Mouse (Mus musculus): ENCODE results near the gene Thrsp. TPM values are rescaled to one million over a fixed set of nuclear protein-coding genes. Genes with fewer than 3 reads are reported as not detected.

Gene Thrsp
- polyA plus RNA-seq (2012; fragmentation: generic; extraction: Trizol) = under 1 TPM in 1 of 2 experiments, not detected in 1; 0.04 TPM

DNA sequence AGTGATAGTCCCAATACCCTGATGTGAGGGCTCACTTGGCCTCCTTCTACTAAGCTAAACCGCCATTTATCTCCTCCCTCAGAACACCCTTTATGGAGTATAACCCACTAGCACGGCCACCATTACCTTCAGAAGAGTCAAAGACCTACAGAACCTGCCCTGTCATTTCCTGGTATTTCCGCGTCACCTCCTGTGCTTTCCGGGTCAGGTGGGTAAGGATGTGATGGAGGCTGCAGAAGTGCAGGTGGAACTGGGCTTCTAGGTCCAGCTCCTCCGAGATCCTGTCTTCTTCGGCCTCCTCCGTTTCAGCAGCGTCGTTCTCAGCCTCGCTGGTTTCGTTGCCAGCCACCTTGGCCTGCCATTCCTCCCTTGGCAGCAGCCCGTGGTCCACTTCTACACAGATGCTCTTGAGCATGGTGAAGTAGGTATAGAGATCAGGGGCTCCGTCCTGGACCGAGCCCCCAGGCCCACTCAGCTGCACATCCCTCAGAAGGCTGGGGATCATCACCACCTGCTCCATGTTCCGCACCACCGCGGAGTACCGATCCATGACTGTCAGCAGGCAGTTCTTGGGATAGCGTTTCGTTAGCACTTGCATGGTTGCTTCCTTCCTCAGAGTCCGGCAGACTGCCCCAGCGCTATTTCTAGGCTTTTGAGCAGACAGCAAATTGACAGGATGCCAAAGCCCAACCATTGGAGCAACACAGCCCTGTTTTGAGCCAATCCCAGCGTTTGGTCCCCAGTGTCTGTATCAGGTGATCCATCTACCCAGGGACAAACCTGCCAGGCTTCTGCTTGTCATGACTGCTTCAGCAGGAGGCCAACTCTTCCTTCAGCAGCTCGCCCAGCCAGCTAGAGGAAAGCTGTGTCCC lies at the start of gene Thrsp:
Gene Thrsp, minus strand, starts transcription at position 825 of the 872 bp plus-strand sequence.

GRCm38 (mm10) chr7:97451023-97451422 lies 33.5 kb upstream of the Thrsp start, which contains the start of gene Kctd14:
Gene Kctd14, plus strand, starts transcription at chr7:97451323.

DNA sequence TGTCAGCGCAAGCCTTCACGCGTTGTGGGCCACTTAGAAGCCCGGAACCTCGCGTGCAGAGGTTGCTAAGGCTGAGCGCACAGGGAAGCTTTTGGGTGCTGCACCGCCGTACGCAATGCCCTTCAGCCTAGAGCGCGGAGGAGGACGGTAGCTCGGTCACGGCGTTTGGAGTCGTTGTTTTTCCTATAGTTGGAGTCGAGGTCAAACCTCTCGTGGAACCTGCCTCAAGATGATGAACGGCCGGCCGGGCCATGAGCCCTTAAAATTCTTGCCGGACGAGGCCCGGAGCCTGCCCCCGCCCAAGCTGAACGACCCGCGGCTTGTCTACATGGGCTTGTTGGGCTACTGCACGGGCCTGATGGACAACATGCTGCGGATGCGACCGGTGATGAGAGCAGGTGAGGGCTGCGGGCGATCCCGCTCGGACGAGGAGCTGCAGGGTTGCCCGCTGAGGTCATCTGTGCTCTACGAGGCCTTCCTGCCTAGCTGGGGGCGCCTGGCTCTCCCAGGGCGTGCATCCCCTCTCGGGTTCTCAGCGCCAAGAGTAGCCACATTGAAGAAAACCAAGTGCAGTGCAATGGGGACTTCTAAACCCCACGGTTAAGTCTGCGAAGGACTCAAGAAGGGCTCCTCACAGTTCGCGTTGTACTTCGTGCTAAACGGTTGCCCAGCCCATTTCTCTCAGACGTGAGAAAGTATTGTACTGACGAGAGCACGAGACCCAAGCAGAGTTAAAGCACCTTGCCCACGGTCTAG lies 17.4 kb downstream of the Thrsp start, which contains the start of gene Ndufc2:
Gene Ndufc2, plus strand, starts transcription at position 44 of the 756 bp plus-strand sequence.

Other genes starting within 250 kb of the Thrsp start
- gene Usp35, start 85.7 kb downstream of the Thrsp start, polyA plus RNA-seq (2012; fragmentation: generic; extraction: Trizol) = 1 to 10 TPM in 1 of 2 experiments, under 1 TPM in 1; 0.53 to 3.9 TPM
- 1 to 10 TPM in 1 of 2 experiments, under 1 TPM in 1; 0.69 to 3.2 TPM for gene Kctd21, start 85.4 kb downstream of the Thrsp start, polyA plus RNA-seq (2012; fragmentation: generic; extraction: Trizol)
- 10 to 100 TPM in 1 of 2 experiments, 1 to 10 TPM in 1; 6.0 to 10.5 TPM for gene Alg8, start 46.1 kb downstream of the Thrsp start, polyA plus RNA-seq (2012; fragmentation: generic; extraction: Trizol)
- 100 to 1,000 TPM in 1 of 2 experiments, 10 to 100 TPM in 1; 85.0 to 139 TPM for gene Ndufc2, start 17.7 kb downstream of the Thrsp start, polyA plus RNA-seq (2012; fragmentation: generic; extraction: Trizol)
- gene Kctd14, start 33.6 kb upstream of the Thrsp start, polyA plus RNA-seq (2012; fragmentation: generic; extraction: Trizol) = not detected
- 10 to 100 TPM; 10.1 to 31.8 TPM for gene Ints4, start 63.2 kb upstream of the Thrsp start, polyA plus RNA-seq (2012; fragmentation: generic; extraction: Trizol)
- gene Aamdc, start 161.8 kb upstream of the Thrsp start, polyA plus RNA-seq (2012; fragmentation: generic; extraction: Trizol) = 10 to 100 TPM; 10.8 to 62.5 TPM
- 1 to 10 TPM in 1 of 2 experiments, under 1 TPM in 1; 0.76 to 3.6 TPM for gene Rsf1, start 162.2 kb upstream of the Thrsp start, polyA plus RNA-seq (2012; fragmentation: generic; extraction: Trizol)

All from C3H10T1/2 (cell line).